Mouse (Mus musculus): ENCODE data around the gene Lima1. TPM values are rescaled to one million over a fixed set of nuclear protein-coding genes. Genes with fewer than 3 reads are reported as not detected.
"Not testable (repeated sequence)": the region's sequence is repeated elsewhere in the genome, so short reads cannot be mapped to it uniquely, and the experiment has no call there.

The Lima1 gene
- polyA plus RNA-seq, 1 experiment = 28.4 TPM

DNA sequence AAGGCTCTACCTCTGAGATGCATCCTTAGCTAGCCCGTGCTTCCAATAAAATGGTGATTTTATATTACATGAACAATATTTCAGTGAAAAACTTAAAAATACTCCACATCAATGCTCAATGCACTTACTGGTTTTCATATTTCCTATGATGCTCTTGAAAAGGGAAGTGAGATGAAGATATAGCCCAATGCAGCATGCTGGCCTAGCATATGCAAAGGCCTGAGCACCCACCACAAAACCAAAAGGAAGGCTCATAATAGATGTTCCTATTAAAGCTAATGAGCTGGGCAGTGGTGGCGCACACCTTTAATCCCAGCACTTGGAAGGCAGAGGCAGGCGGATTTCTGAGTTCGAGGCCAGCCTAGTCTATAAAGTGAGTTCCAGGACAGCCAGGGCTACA lies 69.6 kb downstream of the Lima1 start:
- DNase-seq (ENCODE audit: low read depth) = no peak

DNA sequence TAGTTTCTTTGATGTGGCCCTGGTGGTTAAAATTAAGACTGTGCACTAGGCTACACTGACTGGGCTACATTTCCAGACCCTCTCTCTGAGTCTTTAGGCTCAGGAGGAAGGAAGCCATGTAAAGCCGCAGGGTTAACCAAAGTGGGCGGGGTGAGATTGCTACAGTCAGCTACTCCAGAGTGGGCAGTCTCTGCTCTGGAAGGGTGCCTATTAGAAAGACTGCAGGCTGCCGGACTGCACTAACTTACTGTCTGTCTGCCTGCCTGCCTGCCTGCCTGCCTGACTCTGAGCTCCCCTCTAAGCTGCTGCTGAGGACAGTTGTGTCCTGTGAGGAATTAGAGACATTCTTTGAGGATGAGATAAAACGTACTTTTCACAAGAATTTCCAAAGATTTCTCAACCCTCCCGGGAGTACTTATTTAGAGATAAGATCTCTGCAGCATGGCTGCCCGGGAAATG lies 72.0 kb downstream of the Lima1 start:
- no peak for DNase-seq (ENCODE audit: low read depth)

DNA sequence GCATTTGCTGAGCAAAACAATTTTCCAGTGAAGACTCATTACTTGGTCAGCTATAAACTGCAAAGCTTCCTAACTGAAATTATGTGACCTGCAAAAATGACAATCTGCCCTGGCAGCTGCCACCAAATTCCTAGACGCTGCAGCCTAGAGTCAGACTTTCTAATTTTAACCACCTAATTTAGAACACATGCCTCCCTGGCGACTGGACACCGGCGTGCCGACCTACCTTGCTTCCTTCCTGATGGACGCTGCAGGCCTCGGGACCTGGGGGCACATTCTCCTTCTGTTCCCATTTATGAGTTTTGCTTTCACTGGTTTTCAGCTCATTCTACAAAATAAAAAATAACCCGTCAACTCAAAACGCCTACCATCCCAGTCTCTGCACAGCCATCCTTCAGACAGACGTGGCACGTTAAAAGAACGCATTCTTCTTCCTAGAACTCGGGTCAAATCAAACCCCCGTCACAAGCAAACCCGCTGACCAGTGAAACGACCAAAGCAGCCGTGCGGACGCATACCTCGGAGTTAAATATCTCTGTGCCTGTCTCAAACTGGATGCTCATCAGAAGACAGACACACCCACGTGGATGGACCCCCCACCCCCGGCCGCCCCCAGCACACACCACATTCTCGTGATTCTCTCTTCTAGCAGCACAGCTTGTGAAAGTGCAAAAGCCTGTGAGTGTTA lies 73.2 kb downstream of the Lima1 start:
- DNase-seq (ENCODE audit: low read depth) = no peak

DNA sequence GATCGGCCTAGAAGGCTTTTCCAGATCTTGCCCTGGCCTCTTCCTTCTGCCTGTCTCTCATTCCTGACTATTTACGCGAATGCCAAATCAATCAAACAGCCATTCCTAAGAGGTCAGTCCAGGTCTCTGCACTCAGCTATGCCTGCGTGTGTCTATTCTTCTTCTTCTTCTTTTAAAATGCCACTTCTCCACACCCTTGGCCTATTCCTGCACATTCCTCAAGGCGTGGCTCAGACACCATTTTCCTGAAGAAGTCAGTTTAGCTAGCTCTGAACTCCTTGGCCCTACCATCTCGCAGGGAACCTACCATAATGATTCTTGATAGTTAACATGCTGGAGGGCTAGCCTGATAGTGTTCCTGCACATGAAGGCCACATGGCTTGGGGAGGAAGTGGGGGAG lies 75.5 kb downstream of the Lima1 start:
- no peak for DNase-seq (ENCODE audit: low read depth)

DNA sequence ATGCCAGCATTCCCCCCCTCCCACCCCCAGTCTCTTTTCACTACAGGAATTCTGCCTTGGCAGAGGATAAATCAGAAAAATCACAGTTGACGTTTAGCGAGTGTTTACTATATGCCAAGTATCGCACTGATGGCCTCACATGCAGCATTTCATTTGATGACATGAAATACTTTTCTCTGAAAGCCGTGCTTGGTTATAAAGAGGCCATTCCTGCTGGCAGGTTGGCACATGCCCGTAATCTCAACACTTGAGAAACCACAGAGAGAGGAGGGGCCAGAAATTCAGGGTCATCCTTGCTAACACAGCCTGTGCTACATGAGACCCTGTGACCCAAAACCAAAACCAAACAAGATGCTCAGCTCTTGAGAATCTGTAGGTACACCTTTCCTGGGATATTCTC lies 77.4 kb downstream of the Lima1 start:
- DNase-seq (ENCODE audit: low read depth) = no peak

DNA sequence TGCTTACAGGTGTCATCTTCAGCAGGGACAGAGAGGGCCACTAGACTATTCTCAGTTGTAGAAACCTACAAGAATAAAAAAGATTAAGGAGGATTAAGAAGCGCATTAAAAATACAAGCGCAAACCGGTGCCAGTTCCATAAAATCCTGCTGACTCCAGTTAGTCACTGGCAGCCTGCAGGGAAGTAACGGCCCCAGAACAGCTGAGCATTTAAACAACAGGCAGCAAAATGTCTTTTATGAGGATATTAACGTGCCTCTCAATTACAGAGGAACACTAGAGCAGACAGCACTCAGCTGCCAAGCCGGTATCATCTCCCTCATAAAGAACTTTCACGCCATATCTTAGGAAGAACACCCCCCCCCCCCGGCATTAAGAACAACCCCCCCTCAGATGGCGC lies 78.5 kb downstream of the Lima1 start:
- DNase-seq (ENCODE audit: low read depth) = no peak

DNA sequence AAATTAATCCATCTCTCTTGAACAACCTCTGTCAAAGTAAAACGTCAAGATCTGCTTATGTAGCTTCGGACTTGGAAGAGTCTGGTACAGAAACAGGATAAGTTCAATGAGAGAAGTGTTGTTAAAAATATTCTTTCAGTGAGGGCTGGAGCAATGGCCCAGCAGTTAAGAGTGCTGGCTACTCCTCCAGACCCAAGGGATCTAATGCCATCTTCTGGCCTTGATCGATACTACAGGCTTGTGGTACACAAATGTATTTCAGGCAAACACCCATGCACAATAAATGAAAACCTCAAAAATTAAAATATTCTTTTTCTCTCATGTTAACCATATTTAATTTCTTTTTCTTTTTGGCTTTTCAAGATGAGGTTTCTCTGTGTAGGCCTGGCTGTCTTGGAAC lies 79.2 kb downstream of the Lima1 start:
- DNase-seq (ENCODE audit: low read depth) = no peak

DNA sequence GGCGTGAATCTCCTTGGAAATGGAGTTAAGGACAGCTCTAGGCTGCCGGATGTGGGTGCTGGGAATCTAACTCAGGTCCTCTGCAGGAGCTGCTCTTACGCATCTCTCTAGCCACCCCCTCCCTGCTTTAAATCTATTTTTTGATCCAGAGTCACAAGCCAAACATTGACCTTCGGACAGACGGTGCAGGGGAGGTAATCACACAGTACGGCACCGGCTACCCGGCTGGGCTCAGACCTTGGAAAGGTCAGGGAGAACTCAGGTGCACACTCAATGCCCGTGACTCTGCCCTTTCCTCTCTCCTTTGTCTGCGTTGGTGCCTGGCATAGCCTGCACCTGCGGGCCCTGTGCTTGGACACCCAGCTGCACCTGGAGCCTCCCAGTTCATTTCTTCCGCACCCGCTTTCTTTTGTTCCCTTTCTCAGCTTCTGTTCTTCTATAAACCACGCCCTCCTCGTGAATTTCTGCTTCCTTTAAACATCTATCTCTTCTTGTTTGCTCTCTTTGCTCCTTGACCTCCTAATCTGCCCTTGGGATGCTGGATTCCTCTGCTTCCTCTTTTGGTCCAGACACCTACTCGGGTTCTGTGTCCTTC lies 82.9 kb downstream of the Lima1 start:
- DNase-seq (ENCODE audit: low read depth) = no peak

DNA sequence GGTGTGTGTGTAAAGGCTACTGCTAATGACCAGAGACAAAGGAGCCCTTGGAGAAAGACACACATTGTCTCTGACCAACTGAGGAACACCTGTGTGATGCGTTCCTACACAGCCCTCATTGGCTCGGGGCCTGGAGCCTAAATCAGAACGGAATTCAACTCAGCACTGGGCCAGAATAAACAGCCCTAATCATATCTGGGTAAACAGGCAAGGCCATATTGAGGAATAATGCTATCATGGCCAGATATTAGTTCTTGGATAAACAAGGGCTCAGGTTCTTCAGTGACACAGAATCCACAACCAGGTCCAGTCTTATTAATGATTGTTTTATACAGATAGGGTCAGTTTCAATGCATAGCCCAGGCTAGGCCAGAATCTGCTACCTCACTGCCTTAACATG lies 84.3 kb downstream of the Lima1 start:
- DNase-seq (ENCODE audit: low read depth) = no peak

DNA sequence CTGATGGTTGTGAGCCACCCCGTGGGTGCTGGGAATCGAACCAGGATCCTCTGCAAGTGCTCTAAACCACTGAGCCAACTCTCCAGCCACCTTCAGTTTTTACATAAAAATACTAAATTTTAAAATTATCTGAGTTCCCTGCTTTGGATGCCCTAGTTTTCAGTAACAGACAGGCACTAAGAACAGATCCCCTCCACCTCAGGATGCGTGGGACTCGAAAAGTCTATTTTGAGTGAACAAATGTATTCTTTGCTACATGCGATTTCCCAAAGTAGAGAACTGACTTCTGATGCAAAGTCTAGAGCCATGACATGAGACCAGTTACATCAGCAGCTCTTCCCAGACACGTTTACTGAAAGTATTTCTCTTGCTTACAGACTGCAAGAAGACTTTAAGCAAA lies 84.8 kb downstream of the Lima1 start:
- no peak for DNase-seq (ENCODE audit: low read depth)

DNA sequence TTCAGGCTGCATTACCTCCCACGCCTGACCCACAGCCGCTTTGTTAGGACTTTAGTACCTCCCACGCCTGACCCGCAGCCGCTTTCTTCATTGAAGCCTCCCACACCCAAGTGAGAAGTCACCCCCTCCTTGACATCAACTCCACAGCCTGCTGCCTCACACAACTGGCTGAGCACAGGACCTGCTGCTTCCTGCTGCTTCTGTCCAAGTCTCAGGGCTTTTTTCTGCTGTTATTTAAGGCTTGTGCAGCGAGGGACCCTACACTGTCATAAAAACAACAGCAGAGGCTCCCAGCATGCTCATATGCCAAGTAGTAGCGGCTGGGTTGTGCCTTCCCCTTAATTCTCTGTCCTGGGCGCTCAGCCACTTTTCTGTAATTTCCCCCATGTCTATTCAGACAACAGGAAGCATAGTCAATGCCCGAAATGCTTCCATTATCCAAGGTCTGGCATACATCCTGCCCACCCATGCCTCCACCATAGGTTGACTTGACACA lies 87.6 kb downstream of the Lima1 start:
- DNase-seq (ENCODE audit: low read depth) = no peak

DNA sequence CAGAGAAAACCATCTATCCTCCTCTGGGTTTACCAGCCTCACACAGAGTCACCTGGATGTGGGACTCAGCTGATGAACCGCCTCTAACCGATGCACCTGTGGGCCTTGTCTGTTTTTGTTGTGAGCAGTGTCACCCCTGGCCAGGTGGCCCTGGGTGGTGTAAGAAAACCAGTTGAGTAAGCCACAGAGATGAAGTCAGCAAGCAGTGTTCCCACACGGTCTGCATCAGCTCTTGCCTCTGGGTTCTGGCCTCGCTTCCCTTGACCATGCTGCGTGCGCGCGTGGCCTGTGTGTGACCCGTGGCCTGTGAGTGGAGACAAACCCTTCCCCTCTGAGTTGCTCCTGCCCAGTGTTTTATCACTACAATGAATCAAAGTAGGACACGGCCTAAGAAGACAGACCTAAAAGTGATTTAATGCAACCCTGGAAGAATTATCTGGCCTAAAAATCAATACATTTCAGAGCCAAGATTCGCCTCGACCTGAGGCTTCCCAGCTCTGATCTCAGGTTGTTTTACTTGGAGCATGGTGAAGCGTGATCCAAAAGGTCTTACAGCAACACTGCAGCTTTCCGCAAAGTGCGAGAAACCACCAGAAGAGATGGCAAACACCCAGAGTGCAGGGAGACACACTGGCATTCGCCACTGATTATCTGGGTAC lies 96.5 kb downstream of the Lima1 start:
- peak; percentile 75 for DNase-seq (ENCODE audit: low read depth)

DNA sequence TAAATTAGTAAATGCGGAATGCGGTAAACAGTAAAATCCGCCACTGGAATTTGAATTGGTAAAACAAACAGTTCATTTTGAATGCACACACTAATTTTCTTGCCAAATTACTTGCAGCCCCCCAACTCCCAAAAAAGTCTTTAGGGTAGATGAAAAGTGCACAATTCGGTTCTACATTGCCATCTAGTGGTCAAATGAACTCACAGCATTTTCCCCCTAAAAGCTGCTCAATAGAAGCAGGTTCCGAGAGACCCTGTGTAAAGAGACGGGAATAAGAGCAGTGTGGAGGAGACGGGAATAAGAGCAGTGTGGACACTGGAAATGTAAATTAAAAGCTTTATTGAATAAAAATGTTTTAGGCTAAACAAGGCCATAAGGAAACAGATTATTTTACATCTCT lies 97.1 kb downstream of the Lima1 start:
- no peak for DNase-seq (ENCODE audit: low read depth)

DNA sequence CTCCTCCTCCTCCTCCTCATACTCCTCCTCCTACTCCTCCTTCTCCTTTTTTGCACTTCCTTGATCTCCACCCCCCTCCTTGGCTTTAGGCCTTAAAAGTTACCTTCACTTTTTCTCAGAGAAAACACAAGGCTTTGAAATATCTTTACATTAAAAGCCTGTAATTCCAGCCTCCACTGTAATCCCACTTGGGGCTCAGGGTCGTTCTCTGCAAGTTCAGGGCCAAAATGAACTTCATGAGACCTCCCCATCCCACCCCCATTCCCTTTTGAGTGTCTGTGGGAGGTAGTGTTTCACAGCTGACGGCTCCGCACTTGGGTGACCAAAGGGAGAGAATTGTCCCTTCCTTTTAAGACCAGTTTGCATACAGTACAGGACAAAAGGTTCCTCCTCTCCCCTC lies 102.3 kb downstream of the Lima1 start:
- no peak for DNase-seq (ENCODE audit: low read depth)

DNA sequence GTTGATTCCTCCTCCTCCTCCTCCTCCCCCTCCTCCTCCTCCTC lies 102.6 kb downstream of the Lima1 start, which contains the start of gene Cers5:
Cers5 (minus strand) TSS at position 5 of the 44 bp plus-strand sequence.
- DNase-seq (ENCODE audit: low read depth) = not testable (repeated sequence)

DNA sequence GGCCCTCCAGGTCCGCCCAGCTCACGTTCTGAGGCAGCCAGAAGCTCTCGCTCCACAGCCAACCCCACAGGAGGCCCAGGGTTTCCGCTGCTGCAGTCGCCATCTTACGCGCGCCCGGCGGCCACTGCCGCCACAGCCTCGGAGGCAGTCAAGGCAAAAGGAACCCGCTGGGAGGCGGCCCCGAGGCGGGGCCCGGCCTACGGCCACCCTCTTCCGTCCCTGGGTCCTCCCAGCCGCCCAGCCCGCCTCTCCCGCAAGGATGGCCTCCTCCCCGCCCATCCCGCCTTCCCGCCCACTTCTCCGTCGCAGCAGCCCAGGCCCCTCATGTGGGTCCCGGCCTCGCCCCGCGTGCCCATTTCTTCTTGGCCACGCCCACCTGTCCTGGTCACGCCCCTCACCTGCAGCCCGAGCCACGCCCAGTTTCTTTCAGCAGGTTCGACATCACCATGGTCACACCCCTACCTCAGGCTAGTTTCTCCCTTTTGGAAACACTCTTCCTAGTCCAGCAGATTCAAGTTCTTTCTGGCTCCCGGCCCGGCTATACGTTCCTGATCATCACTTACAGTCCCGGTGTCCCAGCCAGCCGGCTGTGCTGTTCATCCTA lies 102.9 kb downstream of the Lima1 start:
- no peak for DNase-seq (ENCODE audit: low read depth)

DNA sequence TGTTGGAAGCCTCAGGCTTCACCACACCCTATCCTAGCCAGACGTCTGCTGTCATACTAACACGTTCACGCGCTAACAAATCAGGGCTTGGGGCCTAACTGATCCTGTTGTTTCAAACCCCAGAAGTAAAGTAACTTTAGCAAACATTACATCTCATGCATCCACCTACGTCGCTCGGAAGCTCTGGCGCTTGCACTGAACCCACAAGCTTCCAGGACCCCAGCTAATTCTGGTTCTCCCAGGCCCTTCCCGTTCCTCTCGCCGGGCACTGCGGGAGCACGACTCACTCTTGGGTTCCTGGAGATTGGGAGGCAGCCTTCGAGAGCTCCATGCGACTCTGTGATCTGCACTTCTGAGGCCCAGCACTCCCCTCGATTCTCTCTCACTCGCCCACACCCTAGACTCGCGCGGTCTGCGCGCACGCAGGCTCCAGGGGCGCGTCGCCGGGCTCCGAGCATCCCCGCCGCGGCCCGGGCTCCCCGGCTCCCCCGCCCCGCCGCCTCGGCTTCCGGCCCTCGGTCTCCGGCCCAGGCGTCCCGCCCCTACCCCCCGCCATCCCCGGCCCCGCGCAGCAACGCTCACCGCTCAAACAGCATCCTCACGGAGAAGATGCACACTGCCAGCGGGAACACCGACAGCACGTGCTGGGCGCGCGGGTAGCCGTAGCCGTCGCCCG lies 103.5 kb downstream of the Lima1 start:
- no peak for DNase-seq (ENCODE audit: low read depth)

DNA sequence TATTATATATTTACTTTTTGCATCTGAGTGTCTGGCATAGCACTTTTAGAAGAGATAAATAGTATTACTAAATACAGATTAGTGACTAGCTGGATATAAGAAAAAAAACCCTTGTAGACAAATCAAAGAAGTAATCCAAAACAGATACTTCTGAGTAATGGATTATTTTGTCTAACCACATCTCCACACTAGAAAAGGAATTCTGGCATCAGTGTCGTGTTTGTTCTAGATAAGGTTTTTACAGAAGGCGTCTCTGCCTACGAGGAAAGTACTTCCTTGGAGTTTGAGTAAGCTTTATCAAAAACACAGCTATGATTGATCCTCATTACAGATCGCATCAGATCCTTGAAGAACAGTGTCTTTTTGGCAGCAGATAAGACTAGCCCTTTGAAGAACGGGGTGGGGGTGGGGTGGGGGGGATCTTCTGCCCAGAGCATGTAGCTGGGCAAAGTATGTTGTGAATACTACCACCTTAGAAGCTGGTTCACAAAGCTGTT lies 104.2 kb downstream of the Lima1 start:
- DNase-seq (ENCODE audit: low read depth) = no peak

DNA sequence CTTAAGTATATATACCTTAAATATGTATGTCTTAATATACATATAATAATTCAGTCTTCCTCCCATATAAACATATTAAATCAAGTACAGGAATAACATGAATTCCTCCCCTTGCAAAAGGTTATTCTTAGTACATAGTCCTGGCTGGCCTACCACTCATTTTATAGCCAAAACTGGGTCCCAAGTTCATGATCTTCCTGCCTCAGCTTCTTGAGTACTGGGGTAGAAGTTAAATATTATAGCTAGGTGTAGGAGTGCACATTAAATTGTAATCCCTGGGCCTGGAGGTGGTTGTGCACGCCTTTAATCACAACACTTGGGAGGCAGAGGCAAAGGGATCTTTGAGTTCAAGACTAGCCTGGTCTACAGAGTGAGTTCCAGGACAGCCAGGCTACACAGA lies 106.5 kb downstream of the Lima1 start:
- no peak for DNase-seq (ENCODE audit: low read depth)

DNA sequence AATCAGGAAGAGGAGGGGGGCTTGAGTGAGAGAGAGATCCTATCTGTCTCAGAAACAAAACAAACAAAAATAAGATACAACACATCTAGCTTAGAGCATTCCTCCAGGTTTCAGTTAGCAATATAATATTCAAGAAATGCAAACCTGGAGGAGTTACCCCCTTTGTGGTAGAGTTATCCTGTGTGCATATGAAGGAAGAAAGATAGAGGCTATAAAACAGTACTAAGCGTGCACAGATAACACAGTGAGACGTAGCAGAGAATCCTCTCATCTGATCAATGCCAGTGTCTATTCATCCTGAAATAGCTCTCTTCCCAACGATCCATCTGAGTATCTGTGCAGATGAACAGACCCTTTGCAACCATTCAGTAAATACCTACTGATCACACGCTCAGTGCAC lies 107.8 kb downstream of the Lima1 start:
- DNase-seq (ENCODE audit: low read depth) = no peak

DNA sequence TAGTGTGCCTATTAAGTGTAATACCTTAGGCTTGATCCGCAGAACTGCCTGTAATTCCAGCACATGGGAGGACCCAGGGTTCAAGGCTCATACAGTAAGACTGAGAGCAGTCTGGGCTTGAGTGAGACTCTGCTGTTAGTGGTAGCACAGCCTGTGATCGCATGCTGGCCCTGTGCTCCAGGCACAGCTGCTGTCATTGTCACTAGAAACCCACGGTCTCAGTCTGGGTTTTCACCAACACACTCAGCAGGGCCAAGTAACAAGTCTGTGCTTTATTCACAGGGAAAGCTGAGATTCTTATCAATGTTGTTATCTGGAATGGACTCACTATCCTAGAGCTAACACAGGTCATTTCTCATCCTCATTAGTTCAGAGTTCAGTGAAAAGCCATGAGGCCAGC lies 121.1 kb downstream of the Lima1 start:
- no peak for DNase-seq (ENCODE audit: low read depth)

DNA sequence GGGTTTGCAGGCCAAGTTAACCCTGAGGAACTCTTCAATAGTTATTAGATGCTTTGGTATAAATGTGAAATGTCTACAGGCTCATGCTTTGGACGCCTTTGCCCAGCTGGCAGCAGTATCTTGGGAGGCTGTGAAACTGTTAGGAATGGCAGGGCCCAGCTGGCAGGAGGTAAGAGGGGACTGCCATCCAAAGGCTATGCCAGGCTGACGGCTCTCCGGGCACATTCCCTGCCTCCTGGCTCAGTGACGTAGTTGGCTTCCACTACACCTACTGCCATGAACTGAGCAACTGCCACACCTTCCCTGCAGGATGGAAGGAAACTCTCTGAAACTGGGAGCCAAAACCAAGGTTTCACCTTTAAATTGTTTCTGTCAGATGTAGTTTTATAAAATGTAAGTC lies 135.0 kb downstream of the Lima1 start:
- no peak for DNase-seq (ENCODE audit: low read depth)

DNA sequence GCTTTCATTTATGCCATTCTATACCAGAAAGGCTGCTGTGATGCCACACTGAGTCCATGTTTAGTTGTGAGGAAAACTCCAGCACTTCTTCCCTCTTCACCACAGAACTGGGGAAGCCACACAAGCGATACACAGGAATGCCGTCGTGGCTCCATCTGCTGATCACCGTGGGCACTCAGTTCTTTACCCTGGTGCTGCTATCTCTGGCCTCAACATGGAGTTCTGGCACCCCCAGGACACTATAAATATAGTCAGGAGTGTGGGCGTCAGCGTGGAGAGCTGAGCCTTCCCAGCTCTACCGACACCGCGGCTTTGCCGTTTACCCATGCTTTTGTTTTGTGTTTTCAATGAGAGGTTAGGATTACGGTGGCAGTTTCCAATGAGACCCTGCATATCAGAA lies 138.6 kb downstream of the Lima1 start:
- no peak for DNase-seq (ENCODE audit: low read depth)

Measured in gonadal fat pad, adult 2 months (tissue).